Mouse (Mus musculus) embryo, embryonic 11.5 days (tissue): ENCODE measurements around the gene Grb10.

ENCODE experiments used
- DNase-seq: peaks from one replicate; pipeline ENCODE4 v3.0.0-alpha.2; 2012; ENCODE audit warnings: low read depth, low spot score

Grb10 gene

DNA sequence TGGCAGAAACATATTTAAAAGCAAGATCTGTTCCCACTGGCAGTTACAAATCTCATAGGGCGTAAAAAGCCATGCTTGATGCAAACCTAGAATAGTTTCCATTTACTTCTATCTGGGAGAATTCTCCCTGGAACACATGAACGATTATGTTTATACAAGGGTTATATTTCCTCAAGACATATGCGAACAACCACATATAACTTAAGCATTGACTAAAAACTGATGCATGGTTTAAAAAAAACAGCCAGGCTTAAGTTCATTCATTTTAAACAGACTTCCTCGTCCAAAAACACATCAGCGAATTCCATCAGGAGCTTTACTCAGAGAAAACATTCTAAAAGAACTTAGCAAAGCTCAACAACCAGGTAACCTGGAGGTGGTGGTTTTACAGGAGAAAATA lies 90.6 kb downstream of the Grb10 start:
- DNase-seq: no peak

DNA sequence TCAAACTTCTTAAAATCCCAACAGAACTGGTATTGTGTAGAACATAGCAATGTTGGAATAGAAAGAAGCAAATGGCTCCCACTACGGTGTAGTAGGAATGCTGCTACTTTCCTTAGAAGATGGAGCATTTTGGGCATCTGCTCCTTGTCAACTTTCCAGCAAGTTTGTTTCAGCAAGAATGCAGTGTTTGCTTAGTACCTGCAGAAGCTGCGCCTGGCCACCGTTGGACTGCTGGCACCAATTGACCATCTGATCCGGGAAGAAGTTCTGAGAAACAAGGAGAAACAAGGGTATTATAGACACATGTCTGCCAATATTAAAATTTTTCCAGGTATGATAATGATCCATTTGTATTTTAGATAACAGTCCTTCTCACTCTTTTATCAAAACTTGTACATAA lies 92.7 kb downstream of the Grb10 start:
- no peak for DNase-seq

DNA sequence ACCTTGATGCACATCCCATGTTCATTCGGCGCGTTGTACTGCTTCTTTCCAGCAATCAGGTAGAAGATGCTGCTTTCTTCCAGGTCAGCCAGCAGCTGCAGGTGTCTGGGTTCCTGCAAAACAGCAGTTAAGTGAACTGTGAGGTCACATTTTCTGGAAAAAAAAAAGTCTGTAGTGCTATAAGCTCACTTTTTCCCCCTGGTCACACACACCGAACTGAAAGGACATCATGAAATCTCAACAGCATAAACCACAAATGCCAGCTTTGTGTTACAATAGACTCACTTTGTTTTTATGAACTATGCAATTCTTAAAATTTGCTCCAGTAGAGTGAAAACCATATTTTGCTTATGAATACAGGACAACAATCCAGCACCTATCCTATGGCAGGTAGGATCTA lies 93.7 kb downstream of the Grb10 start:
- no peak for DNase-seq

DNA sequence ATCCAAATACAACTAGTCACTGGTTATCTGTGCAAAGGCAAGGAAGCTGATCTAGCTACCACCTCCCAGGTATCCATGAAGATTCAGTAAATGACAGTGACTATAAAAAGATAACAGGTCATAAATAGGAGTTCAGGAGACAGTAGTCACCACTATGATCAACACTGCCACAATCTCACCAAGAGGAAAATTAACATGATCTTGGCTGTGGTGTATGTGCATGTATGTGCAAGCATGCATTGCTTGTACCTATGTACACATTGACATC lies 94.5 kb downstream of the Grb10 start:
- no peak for DNase-seq

DNA sequence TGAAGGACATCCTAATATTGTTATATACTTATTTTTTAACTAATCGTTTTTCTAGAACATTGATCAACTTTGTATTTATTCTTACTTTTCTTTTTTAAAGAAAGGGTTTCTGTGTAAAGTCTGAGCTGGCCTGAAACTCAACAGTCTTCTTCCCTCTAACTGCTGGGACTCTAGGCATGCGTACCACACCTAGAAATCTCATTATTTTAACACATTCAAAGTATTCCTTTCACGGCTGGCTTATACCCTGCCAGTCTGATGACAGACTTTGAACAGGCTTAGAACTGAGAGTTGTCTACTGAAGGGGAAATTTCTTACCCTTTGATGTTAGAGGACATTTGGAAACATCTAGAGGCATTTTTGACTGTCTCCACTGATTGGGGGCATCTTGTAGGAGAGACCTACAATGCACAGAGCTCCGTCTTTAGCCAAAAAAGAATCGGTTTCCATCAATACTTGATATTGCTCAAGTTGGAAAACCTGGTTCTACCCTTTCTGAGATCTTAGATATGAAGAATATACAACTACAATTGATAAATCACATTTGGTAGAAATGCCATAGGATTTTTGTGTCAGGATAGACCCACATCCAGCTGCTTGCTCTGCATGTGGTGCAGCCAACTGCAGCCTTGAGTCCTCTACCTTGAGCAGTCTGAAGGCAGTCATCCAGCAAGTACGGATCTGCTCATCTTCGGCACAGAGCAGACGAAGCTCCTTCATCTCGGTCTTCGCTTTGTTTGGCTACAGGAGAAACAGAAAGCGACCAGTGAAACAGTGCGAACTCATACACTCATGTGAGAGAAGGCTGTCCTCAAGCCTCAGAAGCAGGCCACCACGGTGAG lies 95.0 kb downstream of the Grb10 start:
- no peak for DNase-seq

DNA sequence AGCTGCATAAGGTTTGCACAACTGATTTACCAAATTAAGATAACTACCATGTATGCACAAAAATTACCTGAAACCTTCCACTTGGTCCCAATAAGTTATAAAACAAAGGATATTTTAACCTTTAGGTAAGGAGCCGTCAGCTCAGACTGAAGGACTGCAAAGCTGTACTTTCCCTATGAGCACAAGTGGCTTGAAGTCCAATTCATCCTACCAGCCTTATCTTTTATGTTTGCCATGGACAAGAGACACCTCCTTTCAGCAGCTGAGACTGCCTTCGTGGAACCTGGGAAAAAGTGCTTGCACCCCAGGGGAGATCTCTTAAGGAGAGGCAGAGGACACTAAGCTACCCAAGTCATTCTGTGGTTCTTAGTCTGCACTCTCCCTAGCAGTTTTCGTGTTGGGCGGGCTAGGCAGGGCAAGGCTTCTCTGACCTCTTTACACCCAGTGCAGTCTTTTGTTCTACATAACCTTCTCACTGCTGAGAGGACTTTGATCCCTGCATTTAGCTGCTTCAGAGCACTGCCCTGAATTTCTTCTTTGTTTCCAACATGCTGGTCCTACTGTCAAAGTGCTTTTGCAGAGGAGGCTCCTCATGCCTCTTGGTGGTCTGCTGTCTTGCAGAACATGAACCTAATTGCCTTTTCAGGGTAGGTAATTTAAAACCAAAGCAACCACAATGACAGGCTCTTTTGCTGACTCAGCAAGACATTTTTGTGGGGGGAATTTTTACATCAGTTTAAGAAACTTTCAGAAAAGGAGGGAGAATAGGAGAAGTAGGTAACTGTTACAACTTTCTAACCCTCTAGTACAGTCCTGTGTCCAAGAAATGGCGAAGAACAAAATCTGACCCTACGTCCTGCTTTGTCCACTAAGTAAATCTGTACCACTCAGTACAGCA lies 95.9 kb downstream of the Grb10 start:
- DNase-seq: no peak

DNA sequence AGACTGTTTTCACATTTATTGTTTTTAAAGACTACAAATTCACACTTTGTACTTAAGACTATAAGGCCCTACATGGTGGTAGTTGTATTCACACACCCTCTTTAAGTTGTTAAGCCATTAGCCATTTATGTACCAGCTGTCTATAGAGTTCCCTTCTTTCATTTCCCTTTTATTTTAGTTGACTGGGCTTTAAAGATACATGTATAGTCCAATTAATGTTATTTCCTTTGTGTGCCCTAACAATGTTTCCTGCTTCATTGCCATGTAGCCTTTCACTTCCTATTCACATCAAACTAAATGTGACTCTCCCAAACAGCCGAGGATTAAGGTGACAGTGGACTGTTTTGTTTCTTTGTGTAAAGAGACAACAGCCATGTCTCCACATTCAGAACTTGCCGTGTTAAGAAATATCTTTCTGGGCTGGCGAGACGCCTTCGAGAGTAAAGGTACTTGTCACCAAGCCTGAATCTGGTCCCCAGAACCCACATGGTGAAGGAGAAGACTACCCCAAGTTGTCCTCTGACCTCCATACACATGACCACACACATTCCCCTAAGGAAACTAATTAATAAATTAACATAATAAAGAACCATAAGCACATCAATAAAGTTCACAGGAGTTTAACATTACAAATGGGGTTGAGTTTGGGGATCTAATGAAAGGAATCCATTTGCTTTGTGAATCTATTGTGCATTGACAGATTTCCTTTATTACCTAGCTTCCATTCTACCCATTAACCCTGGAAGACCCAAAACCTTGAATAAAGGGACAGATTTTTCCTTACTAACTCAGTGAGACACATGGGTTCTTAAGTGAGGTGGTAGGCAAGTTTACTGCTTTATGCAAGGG lies 97.4 kb downstream of the Grb10 start:
- DNase-seq: no peak

DNA sequence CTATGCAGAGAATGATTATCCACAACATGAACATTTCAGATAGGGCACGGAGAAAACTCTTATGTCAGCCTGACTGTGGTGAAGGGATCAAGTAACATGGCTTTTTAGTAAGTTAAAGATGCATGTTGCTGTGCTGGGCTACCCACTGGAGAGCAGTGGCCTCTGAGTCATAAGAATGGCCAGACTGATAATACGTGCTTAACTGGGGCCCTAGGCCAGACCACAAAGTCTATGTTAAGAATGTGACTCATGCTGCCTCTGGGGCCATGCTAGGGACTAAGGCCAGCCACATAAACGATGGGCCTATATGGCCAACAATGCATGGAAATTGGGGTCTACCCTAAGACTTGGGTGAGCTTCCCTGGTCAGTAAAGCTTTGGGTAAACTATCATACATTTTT lies 98.9 kb downstream of the Grb10 start:
- no peak for DNase-seq

DNA sequence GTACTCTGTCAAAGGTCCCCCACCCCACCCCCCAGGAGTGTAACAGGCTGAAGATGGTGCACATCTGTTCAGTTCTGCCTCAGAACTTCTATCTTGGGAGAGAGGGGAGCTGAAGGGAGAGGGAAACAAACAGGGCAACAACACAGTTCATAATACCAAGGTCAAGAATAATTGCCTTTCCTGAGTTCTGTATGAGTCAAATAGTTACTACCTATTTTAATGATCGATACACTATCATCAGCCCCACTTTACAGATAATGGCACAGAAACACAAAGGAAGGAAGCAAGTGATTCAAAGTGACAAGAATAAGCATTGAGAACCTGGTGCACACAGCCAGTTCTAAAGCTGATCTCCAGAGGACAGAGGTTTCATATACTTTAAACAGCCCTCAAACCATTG lies 99.9 kb downstream of the Grb10 start:
- DNase-seq: no peak

DNA sequence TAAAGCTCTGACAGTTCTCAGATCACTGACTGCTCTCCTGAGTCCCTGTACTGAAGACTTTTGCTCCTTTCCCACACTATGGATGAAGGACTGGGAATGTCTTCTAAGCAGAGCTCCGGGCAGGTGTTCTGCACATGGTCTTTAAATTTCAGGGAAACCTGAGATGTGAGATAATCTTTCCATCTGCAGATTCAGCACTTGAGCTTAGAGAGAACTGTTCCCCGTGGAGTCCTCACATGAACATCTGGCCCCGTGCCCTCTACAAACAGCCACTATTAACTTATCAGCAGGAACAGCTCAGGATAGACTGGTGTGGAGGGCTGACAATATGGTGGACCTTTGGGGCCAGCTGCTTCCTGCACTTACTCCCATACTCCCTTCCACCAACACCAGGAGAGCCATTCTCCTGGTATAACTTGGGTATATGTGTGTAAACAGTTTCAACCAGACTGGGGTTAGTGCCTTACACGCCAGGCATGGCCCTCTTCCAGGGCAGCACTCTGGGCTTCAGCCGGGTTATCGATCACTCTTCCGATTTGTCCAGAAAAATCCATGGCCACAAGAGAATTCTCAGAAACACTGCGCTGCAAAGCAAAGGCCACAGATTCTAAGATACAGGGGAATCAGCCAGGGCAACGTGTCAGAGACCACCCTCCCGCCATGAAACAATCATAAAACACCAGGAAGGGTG lies 101.0 kb downstream of the Grb10 start:
- DNase-seq: peak; percentile 32

DNA sequence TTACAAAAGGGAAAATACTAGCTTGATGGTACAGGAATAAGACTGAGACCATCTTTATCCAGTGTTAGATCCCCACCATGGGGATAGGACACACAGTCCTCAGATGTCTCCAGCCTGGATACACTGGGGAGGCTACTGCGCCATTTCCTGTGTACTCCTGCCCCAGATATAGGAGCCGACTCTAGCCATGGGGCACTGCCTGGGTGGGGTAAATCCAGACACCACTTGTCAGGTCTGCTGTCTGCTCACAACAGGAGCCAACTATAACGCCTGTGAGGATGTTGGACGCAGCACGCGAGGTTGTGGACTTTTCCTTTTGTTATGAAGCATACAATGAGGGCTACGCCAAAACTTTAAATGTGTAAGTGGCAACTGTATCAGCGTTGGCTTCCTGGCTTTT lies 103.7 kb downstream of the Grb10 start:
- DNase-seq: no peak

DNA sequence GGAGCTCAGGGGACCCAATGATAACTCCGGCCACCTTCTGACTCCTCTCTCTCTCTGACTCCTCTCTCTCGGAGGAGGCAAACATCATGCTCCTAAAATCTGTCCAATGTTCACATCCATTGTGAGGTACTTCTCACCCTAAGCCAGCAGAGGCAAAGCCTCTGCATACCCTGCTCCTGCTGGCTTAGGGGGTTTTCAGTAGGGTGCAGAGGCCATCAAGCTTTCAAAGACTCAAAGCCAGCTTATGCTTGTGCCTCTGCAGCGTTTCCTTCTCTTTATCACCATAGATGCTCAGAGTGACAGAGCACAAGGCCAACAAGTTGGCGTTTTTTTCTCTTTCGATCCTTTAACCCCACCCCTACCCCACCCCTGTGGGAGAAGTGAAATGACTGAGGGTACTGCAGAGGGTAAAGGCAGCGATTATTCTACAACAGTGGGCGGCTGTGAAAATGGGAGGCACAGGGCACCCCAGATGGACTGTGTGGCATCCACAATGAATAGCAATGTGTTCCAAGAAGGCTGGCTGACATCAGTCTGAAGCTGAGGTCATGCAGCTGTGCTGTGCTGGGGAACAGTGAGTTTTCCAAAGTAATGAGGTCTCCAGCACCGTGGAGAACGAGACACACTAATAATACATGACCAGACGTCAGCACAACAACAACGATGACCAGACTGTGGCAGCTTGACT lies 106.2 kb downstream of the Grb10 start:
- no peak for DNase-seq

DNA sequence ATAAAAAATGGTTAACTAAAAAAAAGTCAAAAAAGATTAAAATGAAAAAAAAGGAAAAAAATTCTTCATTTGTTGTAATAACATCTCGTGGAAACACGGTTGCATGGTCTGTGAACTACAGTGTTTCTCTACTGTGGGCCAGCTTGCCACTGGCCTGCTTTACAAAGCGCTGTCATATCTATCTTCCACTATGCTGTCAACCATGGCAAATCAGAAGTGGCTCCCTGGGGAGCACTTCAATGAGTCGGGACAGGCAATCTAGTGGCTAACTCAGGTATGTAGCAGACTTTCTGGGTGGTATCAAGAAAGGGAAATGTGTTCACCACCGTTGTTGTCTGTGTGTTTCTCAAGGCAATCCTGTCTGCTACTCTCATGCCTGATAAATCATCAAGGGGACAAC lies 106.8 kb downstream of the Grb10 start:
- no peak for DNase-seq

DNA sequence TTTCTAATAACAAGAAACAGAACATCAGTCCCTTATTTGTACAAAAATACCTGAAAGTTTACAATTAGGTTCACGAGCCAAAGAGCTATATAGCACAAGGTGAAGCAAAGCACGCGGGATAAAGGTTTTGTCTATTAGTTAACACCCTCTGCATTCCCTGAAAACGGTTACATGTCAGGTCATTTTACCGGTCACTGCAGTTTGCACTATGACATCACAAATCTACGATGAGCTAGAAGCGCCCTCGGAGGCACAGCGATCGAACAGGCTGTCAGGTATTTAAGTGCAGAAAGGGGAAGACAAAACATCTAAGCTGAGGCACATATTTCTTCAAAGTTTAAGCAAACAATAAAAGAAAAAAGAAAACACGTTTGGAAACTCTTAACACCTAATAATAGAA lies 108.0 kb downstream of the Grb10 start:
- no peak for DNase-seq

DNA sequence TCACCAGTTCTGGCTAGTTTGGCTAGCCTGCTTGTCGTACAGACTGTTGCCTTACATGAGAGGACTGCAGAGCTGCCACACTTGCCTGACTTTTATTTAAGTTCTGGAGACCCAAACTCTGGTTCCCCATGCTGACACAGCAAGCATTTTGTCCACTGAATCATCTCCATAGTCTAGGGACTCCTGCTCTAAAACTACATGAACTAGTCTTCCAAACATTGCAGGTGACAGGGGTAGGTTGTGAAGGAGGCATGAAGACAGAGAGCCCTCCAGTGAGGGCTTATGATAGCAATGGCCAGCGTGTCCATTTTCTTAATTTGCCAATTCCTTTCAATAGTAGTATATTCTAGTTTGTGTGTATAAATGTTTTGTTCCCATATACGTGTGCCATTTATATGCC lies 109.4 kb downstream of the Grb10 start:
- no peak for DNase-seq

DNA sequence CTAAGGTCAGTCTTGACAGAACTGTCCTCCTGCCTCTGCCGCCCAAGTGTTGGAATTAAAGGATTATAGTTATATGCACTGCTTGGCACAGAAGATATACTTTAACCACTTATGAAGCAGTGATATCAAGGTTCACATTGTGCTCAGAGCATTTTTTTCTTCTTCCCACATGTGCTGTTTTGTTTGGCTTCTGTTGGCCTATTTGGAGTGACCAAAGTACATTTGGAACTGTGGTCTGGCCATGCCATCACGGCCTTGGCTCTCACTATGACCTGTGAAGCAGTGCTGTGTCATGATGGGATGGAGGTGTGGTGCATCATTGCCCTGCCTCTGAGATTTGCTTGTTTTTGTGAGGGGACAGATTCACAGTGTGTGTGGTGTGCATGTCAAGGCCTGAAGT lies 109.9 kb downstream of the Grb10 start:
- DNase-seq: no peak

DNA sequence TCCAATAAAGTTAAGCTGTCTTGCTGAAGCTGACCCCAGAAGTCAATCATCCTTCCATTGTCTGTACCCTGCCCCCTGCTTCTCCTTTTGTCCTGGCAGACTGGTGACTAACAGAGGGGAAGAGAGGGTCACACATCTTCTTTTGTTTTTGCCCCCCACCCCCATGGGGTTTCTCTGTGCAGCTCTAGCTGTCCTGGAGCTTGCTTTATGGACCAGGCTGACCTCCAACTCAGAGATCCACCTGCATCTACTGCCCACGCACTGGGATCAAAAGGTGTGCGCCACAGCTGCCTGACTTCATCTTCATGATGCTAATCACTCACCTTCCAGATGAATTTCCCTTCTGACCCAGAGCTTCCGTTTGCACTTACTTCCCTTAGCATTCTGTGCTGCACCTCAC lies 114.6 kb downstream of the Grb10 start:
- DNase-seq: no peak

DNA sequence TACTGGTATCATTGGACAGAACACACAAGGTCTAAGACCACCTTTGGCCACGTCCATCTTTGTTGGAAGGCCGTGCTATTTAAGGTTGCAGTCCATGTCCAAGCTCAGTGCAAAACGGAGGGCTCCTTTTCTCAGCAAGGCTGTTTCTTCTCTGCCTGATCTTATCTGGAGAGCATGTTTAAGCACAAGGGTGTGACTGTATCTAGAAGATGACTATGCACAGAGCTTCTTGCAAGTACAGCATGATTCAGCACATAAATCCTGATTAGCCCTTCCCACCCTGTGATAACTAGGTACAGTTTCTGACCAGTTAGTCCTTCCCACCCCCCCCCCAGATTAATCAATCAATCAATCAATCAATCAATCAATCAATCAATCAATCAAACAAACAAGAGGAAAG lies 115.1 kb downstream of the Grb10 start:
- DNase-seq: no peak

DNA sequence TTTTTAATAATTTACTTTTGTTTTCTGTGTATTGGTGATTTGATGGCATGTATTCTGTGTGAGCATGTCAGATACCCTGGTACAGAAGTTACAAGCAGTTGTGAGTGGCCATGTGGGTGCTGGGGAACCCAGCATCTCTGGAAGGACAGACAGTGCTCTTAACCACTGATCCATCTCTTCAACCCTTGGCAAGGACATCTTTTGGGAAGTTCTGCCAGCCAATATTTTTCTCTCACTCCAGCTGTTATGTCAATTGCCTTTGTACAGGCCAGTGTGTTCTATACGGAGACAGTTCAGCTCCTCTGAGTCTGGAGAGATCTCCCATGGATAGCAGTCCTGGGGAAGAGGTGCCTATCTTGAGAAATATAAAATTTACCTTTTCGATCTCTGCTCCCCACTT lies 116.4 kb downstream of the Grb10 start:
- no peak for DNase-seq

DNA sequence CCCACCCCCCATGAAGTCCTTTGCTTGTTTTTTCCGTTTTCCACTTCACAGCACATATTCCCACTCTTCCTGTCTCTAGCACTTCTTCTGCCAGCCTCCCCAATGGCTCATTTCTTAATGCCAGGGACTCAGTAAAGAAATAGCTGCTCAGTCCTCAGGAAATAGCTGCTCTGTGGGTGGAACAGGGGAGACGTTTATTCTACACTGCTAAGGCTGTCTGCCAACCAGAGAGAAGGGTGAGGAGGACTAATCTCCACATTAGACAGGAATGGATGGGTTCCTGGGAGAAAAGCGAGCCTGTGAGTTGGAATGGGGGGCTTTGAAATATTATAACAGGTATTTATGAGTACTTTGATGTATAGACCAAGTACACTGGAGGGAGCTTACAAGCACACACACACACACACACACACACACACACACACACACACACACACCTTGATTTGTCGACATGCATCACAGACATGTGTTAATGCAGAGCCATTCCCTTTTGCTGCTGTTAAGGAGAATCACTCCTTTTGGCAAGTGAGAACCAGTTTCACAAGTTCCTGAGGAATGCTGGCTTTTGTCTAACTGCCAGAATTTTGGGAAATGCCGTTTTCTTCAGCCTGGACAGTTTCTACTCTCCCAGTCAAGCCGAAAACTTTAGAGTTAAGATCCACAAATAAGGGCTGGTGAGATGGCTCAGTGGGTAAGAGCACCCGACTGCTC lies 130.6 kb downstream of the Grb10 start:
- DNase-seq: no peak
